Mouse (Mus musculus): Measurements from ENCODE around the gene Ets2.
"Not testable (repeated sequence)": the region's sequence is repeated elsewhere in the genome, so short reads cannot be mapped to it uniquely, and the experiment has no call there.

Ets2 gene

DNA sequence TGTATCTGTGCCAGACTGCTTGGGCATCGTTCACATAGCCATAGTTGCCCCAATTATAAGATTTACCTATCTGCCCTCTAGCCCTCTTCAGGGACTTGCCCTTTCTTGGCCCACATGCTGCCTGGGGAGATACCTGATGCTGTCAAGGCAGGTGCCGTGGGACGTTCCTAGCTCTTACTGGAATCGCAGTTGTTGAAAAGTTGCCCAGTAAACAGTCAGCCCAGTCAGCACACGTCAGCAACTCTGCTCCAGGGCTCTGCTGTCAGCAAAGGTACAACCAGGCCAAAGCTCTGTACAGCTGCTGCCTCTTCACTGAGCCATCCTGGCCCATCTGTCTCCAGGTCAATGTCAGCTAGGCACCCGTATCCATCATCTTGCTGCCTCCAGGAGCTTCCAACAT is 61.3 kb downstream of the Ets2 start:
- ATAC-seq (ENCODE audit: insufficient number of reproducible peaks, low FRiP score, low TSS enrichment): no peak

DNA sequence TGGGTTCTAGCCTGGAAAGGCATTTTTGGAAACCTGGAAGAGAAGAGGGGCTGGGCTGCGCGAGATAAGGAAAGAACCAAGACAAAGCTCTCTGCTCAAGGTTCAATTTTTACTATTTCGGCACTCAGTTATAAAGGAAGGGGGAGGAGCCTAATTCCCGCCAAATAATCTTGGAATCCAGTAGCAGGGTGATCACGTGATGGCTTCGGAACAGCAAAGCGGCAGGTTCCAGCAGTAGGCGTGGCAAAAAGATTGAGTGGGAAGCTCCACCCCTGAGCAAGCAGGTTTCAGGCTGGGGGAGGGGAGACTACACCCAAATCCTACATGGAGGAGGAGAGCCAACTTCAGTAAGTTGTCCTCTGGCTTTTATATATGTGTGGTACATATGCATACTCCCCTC is 62.2 kb downstream of the Ets2 start:
- not testable (repeated sequence) for ATAC-seq (ENCODE audit: insufficient number of reproducible peaks, low FRiP score, low TSS enrichment)

DNA sequence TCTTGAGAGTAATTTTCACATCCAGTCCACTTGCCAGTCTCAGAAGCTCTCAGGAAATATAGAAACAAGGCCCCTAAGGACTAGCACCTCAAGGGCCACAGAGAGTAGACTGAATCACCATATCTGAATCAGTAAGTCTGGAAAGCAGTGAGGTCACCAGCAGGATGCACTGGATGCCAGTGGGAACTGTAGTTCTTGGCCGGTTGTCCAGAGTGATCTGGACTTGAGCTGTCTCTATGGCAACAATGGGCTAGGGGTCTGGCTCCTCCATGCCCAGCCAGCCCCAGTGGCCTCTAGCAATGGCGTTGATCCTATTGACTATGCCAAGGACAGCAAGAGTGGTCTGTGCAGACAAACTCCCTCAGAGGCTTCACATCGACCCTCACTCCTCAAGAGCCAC is 64.3 kb downstream of the Ets2 start:
- no peak for ATAC-seq (ENCODE audit: insufficient number of reproducible peaks, low FRiP score, low TSS enrichment)

DNA sequence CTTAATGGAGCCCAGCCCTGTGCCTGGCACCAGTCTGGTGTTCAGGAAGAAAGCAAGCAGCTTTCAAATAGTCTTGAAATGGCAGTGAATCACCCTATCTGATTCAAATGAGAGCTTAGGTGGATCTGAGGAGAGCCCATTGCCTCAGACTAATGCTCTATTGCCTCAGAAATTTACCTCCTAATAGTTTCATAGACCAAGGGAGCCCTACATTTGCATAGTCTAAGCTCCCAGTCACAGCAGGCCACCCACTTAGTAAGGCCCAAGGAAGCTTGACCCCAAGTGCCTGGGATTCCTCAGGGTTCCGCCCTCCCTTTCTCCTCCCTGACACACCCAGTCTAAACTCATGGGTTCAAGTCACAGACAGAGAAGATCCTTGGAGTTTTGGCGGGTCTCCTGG is 65.4 kb downstream of the Ets2 start:
- ATAC-seq (ENCODE audit: insufficient number of reproducible peaks, low FRiP score, low TSS enrichment): no peak

DNA sequence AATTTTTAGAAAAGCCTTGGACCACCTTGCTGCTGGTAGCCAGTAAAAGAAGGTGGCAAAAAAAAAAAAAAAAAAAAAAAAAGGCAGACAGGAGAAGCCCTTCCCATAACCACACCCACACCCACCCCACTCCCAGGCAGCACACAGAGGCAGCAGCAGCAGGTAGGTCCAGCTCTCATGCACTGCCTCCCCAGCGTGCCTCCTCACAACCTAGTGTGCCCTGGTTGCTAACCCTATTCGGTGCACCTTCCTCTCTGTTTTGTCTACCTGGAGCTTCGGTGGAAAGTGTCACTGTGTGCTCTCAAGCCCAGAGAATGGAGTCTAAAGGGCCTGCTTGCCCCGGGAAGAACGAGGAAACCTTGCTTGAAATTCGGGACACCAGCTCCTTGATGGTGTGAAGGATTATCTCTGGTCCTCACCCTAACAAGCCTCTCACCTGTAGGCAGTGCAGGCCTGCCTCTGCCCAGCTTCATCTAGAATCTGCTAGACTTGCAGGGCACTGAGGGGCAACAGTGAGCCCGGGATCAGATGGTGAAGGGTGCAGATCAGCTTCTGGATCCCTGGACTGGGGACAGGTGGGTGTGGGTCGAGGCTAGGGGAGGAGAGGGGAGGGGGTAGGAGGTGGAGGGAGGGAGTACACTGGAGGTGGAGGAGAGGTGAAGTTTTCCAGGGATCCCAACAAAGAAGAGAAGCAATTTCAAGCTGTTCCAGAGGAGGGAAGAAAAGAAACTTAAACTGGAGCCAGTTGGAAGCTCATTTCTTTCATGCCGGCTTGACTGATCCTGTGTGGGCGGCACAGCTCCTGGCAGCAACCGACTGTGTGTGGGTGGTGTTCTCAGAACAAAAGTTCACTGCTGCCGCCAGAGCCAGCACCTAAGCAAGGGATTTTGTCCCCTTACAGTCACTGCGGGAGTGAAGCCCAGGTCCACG is 67.5 kb downstream of the Ets2 start:
- ATAC-seq (ENCODE audit: insufficient number of reproducible peaks, low FRiP score, low TSS enrichment): peak; percentile 51; the same call in 1 of the 2 replicates

DNA sequence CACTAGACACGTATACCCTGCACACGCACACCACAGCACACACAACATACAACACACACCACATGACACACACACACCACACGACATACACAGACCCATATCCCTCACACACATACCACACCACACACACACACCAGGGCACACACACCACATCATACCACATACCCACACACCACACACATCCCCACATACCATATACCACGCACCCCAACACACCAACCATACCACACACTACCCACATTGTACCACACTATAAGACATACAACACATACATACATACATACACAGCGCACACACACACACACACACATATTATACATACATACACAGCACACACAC is 68.1 kb downstream of the Ets2 start:
- no peak for ATAC-seq (ENCODE audit: insufficient number of reproducible peaks, low FRiP score, low TSS enrichment)

DNA sequence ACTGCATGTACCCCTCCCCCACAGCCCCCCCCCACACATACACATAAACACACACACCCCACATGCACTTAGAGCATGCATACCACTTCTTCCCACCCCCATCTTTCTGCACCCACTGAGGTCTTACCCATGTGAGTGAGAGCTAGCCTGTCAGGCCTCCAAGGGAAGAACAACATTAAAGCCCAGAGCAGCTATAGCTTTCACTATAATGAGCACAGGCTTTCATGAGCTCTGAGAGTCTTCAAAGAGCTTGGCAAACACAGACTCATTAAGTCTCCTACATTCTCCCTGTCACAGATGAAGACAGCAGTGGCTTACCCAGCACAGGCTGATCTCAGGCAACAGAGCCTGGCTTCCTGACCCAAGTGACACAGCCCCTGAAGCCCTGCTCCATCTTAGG is 68.5 kb downstream of the Ets2 start:
- no peak for ATAC-seq (ENCODE audit: insufficient number of reproducible peaks, low FRiP score, low TSS enrichment)
